Mouse (Mus musculus) MEL-GATA-1-ER (cell line): ENCODE results near the gene Spcs3.

ENCODE experiments used
- DNase-seq: peaks from one replicate; pipeline ENCODE4 v3.0.0-alpha.2; 2012; ENCODE audit warnings: low read depth; ENCODE audit errors: extremely low read depth

Gene Spcs3

GRCm38 (mm10) chr8:54508814-54509213, 21.0 kb downstream of the Spcs3 start:
- DNase-seq, result no peak

- DNase-seq, result no peak
Observed at GRCm38 (mm10) chr8:54508096-54508456, 21.7 kb downstream of the Spcs3 start.

- no peak for DNase-seq
Observed at GRCm38 (mm10) chr8:54507428-54508095, 22.2 kb downstream of the Spcs3 start.

GRCm38 (mm10) chr8:54505060-54505459, 24.7 kb downstream of the Spcs3 start:
- no peak for DNase-seq

GRCm38 (mm10) chr8:54503104-54503503, 26.7 kb downstream of the Spcs3 start:
- no peak for DNase-seq

GRCm38 (mm10) chr8:54493915-54494314, 35.9 kb downstream of the Spcs3 start:
- no peak for DNase-seq

GRCm38 (mm10) chr8:54493110-54493509, 36.7 kb downstream of the Spcs3 start:
- peak; percentile 59 for DNase-seq

GRCm38 (mm10) chr8:54491934-54492333, 37.9 kb downstream of the Spcs3 start:
- no peak for DNase-seq

- DNase-seq, result peak; percentile 44
Observed at GRCm38 (mm10) chr8:54491057-54491690, 38.6 kb downstream of the Spcs3 start.

GRCm38 (mm10) chr8:54488437-54488836, 41.4 kb downstream of the Spcs3 start:
- DNase-seq, result no peak

- no peak for DNase-seq
Observed at GRCm38 (mm10) chr8:54486555-54487273, 43.1 kb downstream of the Spcs3 start.
